Mouse (Mus musculus): ENCODE measurements around the gene Zfp1. TPM values are rescaled to one million over a fixed set of nuclear protein-coding genes. Genes with fewer than 3 reads are reported as not detected.

Gene Zfp1
- polyA plus RNA-seq, 1 experiment: 5.3 TPM

DNA sequence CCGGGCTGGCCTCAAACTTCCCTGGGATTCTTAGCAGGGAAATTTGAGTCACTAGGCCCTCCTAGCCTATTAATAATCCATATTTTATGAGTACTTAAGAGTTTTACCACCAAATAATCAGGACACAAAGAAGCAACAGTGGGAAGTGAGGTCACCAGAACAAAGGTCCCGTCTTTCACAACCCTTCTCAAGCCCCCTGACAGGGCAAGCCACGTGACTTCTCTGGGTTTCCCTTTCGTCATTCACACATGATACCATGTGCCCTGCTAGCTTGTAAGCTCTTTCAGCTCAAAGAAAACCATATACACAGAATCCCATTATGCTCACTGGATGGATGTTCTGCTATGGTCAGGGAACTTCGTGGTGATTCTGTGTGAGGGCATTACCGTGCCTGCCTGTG, 25.4 kb upstream of the Zfp1 start:
- Histone ChIP-seq H3K36me3 (ENCODE audit: control insufficient read depth, insufficient read depth) (no peaks in the 10 kb centered on the region), H3K79me2 (ENCODE audit: control insufficient read depth, insufficient read depth) (peaks cover 4% of the 10 kb centered on the region), H3K27me3 (ENCODE audit: control insufficient read depth, insufficient read depth, insufficient read length) (no peaks in the 10 kb centered on the region), H3K4me3 (no peak overlapping the region), H3K4me2 (ENCODE audit: low read depth) (no peak overlapping the region), H3ac (ENCODE audit: control insufficient read depth, insufficient read length) (no peak overlapping the region)
- TF ChIP-seq MYOG (IDR thresholded peaks at IDR 0.05; ENCODE audit: control insufficient read depth in 1 of 3, insufficient read depth in 1 of 3, insufficient read length in 2 of 3, low read depth in 2 of 3): no peak
- TF ChIP-seq E2F4 (IDR thresholded peaks at IDR 0.05; ENCODE audit: insufficient read depth): no peak
- TF ChIP-seq TCF12 (IDR thresholded peaks at IDR 0.05; ENCODE audit: insufficient read depth, poor library complexity, severe bottlenecking): no peak
- TF ChIP-seq POLR2A (IDR thresholded peaks at IDR 0.05; ENCODE audit: insufficient read length, low read depth): no peak
- TF ChIP-seq MYOD1 (IDR thresholded peaks at IDR 0.05; ENCODE audit: control insufficient read depth in 1 of 3, insufficient read length in 2 of 3, low read depth in 2 of 3): no peak
- no peak for TF ChIP-seq SRF (IDR thresholded peaks at IDR 0.05; ENCODE audit: control insufficient read depth, insufficient read length, low read depth)

DNA sequence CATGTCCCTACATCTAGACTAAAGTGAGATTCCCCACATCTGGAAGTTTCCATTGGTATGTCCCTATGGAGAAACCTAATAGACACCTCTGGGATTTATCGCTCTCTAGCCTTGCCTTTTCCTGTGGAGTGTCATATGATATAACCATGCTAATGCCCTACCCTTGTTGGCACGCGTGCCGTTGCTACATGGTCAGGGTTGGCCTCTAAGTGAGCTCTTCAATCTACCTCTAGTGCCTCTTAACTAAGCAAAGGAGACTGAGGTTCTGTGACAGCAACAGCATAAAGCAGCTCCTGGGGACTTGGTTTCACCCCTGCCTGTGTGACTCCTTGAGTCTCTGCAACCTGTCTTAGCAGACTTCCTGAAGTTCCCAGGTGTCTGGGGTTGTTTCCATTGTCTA, 24.9 kb upstream of the Zfp1 start:
- no peaks in the 10 kb centered on the region for H3K36me3 ChIP-seq (ENCODE audit: control insufficient read depth, insufficient read depth)
- no peak overlapping the region for H3ac ChIP-seq (ENCODE audit: control insufficient read depth, insufficient read length)
- H3K4me2 ChIP-seq (ENCODE audit: low read depth): no peak overlapping the region
- H3K79me2 ChIP-seq (ENCODE audit: control insufficient read depth, insufficient read depth): peaks cover 4% of the 10 kb centered on the region
- no peak overlapping the region for H3K4me3 ChIP-seq
- no peaks in the 10 kb centered on the region for H3K27me3 ChIP-seq (ENCODE audit: control insufficient read depth, insufficient read depth, insufficient read length)
- TF ChIP-seq REST (IDR thresholded peaks at IDR 0.05; ENCODE audit: insufficient read depth, insufficient read length): no peak
- TF ChIP-seq MYOD1 (IDR thresholded peaks at IDR 0.05; ENCODE audit: control insufficient read depth in 1 of 3, insufficient read length in 2 of 3, low read depth in 2 of 3): no peak
- no peak for TF ChIP-seq USF1 (IDR thresholded peaks at IDR 0.05; ENCODE audit: low read depth)
- no peak for TF ChIP-seq CEBPB (IDR thresholded peaks at IDR 0.05; ENCODE audit: insufficient read depth, poor library complexity, severe bottlenecking)
- no peak for TF ChIP-seq MAX (IDR thresholded peaks at IDR 0.05; ENCODE audit: low read depth)
- TF ChIP-seq POLR2AphosphoS2 (IDR thresholded peaks at IDR 0.05; ENCODE audit: insufficient read length, low read depth): no peak
- TF ChIP-seq SRF (IDR thresholded peaks at IDR 0.05; ENCODE audit: control insufficient read depth, insufficient read length, low read depth): no peak
- TF ChIP-seq MYOG (IDR thresholded peaks at IDR 0.05; ENCODE audit: control insufficient read depth in 1 of 3, insufficient read depth in 1 of 3, insufficient read length in 2 of 3, low read depth in 2 of 3): no peak
- no peak for TF ChIP-seq POLR2A (IDR thresholded peaks at IDR 0.05; ENCODE audit: insufficient read length, low read depth)
- no peak for TF ChIP-seq E2F4 (IDR thresholded peaks at IDR 0.05; ENCODE audit: insufficient read depth)
- no peak for TF ChIP-seq TCF3 (IDR thresholded peaks at IDR 0.05; ENCODE audit: insufficient read length, low read depth)
- TF ChIP-seq TCF12 (IDR thresholded peaks at IDR 0.05; ENCODE audit: insufficient read depth, poor library complexity, severe bottlenecking): no peak

DNA sequence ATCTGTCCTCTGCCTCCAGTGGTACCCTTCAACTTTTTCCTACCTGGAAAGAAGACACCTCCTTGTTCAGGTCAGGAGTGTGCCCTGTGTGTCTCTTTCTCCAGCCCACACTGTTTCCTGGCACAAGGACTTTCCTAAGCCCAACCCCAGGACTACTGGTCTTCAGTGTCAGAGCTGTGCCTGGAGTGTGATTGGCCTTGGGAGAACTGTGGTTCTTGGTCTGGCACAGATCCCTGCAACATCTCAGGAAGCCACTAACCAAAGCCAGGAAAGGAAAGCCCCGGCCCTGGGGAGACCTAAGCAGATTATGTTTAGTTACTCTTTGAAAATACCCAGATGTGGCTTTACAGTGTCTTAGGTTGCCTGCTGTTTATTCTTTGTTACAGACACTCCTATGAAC, 23.3 kb upstream of the Zfp1 start:
- no peak overlapping the region for H3K4me3 ChIP-seq
- TF ChIP-seq SRF (IDR thresholded peaks at IDR 0.05; ENCODE audit: control insufficient read depth, insufficient read length, low read depth): no peak
- TF ChIP-seq MYOG (IDR thresholded peaks at IDR 0.05; ENCODE audit: control insufficient read depth in 1 of 3, insufficient read depth in 1 of 3, insufficient read length in 2 of 3, low read depth in 2 of 3): no peak
- TF ChIP-seq REST (IDR thresholded peaks at IDR 0.05; ENCODE audit: insufficient read depth, insufficient read length): no peak
- no peak for TF ChIP-seq TCF3 (IDR thresholded peaks at IDR 0.05; ENCODE audit: insufficient read length, low read depth)
- no peak for TF ChIP-seq POLR2AphosphoS2 (IDR thresholded peaks at IDR 0.05; ENCODE audit: insufficient read length, low read depth)
- TF ChIP-seq TCF12 (IDR thresholded peaks at IDR 0.05; ENCODE audit: insufficient read depth, poor library complexity, severe bottlenecking): no peak
- no peak for TF ChIP-seq MYOD1 (IDR thresholded peaks at IDR 0.05; ENCODE audit: control insufficient read depth in 1 of 3, insufficient read length in 2 of 3, low read depth in 2 of 3)
- no peak for TF ChIP-seq POLR2A (IDR thresholded peaks at IDR 0.05; ENCODE audit: insufficient read length, low read depth)
- TF ChIP-seq USF1 (IDR thresholded peaks at IDR 0.05; ENCODE audit: low read depth): no peak
- no peak for TF ChIP-seq CEBPB (IDR thresholded peaks at IDR 0.05; ENCODE audit: insufficient read depth, poor library complexity, severe bottlenecking)
- TF ChIP-seq MAX (IDR thresholded peaks at IDR 0.05; ENCODE audit: low read depth): no peak
- no peak for TF ChIP-seq E2F4 (IDR thresholded peaks at IDR 0.05; ENCODE audit: insufficient read depth)
- no peaks in the 10 kb centered on the region for H3K27me3 ChIP-seq (ENCODE audit: control insufficient read depth, insufficient read depth, insufficient read length)
- H3K36me3 ChIP-seq (ENCODE audit: control insufficient read depth, insufficient read depth): no peaks in the 10 kb centered on the region
- no peak overlapping the region for H3ac ChIP-seq (ENCODE audit: control insufficient read depth, insufficient read length)
- H3K79me2 ChIP-seq (ENCODE audit: control insufficient read depth, insufficient read depth): no peaks in the 10 kb centered on the region
- H3K4me2 ChIP-seq (ENCODE audit: low read depth): no peak overlapping the region

GRCm38 (mm10) chr8:111622104-111622503, 21.1 kb upstream of the Zfp1 start:
- TF ChIP-seq MAX (IDR thresholded peaks at IDR 0.05; ENCODE audit: low read depth) (no peak), TCF3 (IDR thresholded peaks at IDR 0.05; ENCODE audit: insufficient read length, low read depth) (no peak), TCF12 (IDR thresholded peaks at IDR 0.05; ENCODE audit: insufficient read depth, poor library complexity, severe bottlenecking) (no peak), REST (IDR thresholded peaks at IDR 0.05; ENCODE audit: insufficient read depth, insufficient read length) (no peak), MYOG (IDR thresholded peaks at IDR 0.05; ENCODE audit: control insufficient read depth in 1 of 3, insufficient read depth in 1 of 3, insufficient read length in 2 of 3, low read depth in 2 of 3) (no peak), POLR2A (IDR thresholded peaks at IDR 0.05; ENCODE audit: insufficient read length, low read depth) (no peak)
- H3K4me3 ChIP-seq: no peak overlapping the region
- no peak overlapping the region for H3K4me2 ChIP-seq (ENCODE audit: low read depth)
- H3K27me3 ChIP-seq (ENCODE audit: control insufficient read depth, insufficient read depth, insufficient read length): no peaks in the 10 kb centered on the region
- H3K36me3 ChIP-seq (ENCODE audit: control insufficient read depth, insufficient read depth): no peaks in the 10 kb centered on the region
- H3ac ChIP-seq (ENCODE audit: control insufficient read depth, insufficient read length): no peak overlapping the region
- H3K79me2 ChIP-seq (ENCODE audit: control insufficient read depth, insufficient read depth): no peaks in the 10 kb centered on the region

- H3K36me3 ChIP-seq (ENCODE audit: control insufficient read depth, insufficient read depth): no peaks in the 10 kb centered on the region
- TF ChIP-seq POLR2AphosphoS2 (IDR thresholded peaks at IDR 0.05; ENCODE audit: insufficient read length, low read depth) (no peak), MYOD1 (IDR thresholded peaks at IDR 0.05; ENCODE audit: control insufficient read depth in 1 of 3, insufficient read length in 2 of 3, low read depth in 2 of 3) (no peak), POLR2A (IDR thresholded peaks at IDR 0.05; ENCODE audit: insufficient read length, low read depth) (no peak), SRF (IDR thresholded peaks at IDR 0.05; ENCODE audit: control insufficient read depth, insufficient read length, low read depth) (no peak), MAX (IDR thresholded peaks at IDR 0.05; ENCODE audit: low read depth) (no peak), CEBPB (IDR thresholded peaks at IDR 0.05; ENCODE audit: insufficient read depth, poor library complexity, severe bottlenecking) (no peak), REST (IDR thresholded peaks at IDR 0.05; ENCODE audit: insufficient read depth, insufficient read length) (no peak), MYOG (IDR thresholded peaks at IDR 0.05; ENCODE audit: control insufficient read depth in 1 of 3, insufficient read depth in 1 of 3, insufficient read length in 2 of 3, low read depth in 2 of 3) (no peak)
- H3K79me2 ChIP-seq (ENCODE audit: control insufficient read depth, insufficient read depth): no peaks in the 10 kb centered on the region
- no peaks in the 10 kb centered on the region for H3K27me3 ChIP-seq (ENCODE audit: control insufficient read depth, insufficient read depth, insufficient read length)
- H3K4me3 ChIP-seq: no peak overlapping the region
- no peak overlapping the region for H3K4me2 ChIP-seq (ENCODE audit: low read depth)
- H3ac ChIP-seq (ENCODE audit: control insufficient read depth, insufficient read length): no peak overlapping the region
Measured at GRCm38 (mm10) chr8:111622553-111622952, 20.6 kb upstream of the Zfp1 start.
